Mouse (Mus musculus) lung, embryonic 14.5 days (tissue): ENCODE results near the gene Inpp4a. TPM values are rescaled to one million over a fixed set of nuclear protein-coding genes. Genes with fewer than 3 reads are reported as not detected.

Experiments
- ATAC-seq: fragments of 200-750 bp; cut with Nextera tagmentation; 2 replicates; pipeline ENCODE4 v1.8.0; 2017; ENCODE audit warnings: mild to moderate bottlenecking, moderate TSS enrichment, moderate library complexity; ENCODE audit not compliant: insufficient read depth
- DNase-seq: peaks from one replicate; pipeline ENCODE4 v3.0.0-alpha.2; 2015
- H3K27ac ChIP-seq: fragments of 300-500 bp; sonication (generic); 2 replicates; pipeline ENCODE4 v1.5.1; 2014; ENCODE audit warnings: low read depth, mild to moderate bottlenecking, moderate library complexity
- H3K27me3 ChIP-seq: fragments of 300-500 bp; sonication (generic); 2 replicates; pipeline ENCODE4 v1.6.1; 2014; ENCODE audit warnings: low read length, control low read depth; ENCODE audit not compliant: insufficient read depth
- H3K36me3 ChIP-seq: fragments of 300-500 bp; sonication (generic); 2 replicates; pipeline ENCODE4 v1.6.1; 2014; ENCODE audit warnings: control low read depth; ENCODE audit not compliant: insufficient read depth
- H3K4me1 ChIP-seq: fragments of 300-500 bp; sonication (generic); 2 replicates; pipeline ENCODE4 v1.6.1; 2014; ENCODE audit warnings: antibody characterized with exemption, control low read depth; ENCODE audit not compliant: insufficient read depth
- H3K4me2 ChIP-seq: fragments of 300-500 bp; sonication (generic); 2 replicates; pipeline ENCODE4 v1.6.1; 2014; ENCODE audit warnings: mild to moderate bottlenecking
- H3K4me3 ChIP-seq: fragments of 300-500 bp; sonication (generic); 2 replicates; pipeline ENCODE4 v1.5.1; 2014; ENCODE audit warnings: low read depth, low read length
- H3K9ac ChIP-seq: fragments of 300-500 bp; sonication (generic); 2 replicates; pipeline ENCODE4 v1.6.1; 2014
- H3K9me3 ChIP-seq: fragments of 300-500 bp; sonication (generic); 2 replicates; pipeline ENCODE4 v1.6.1; 2016; ENCODE audit warnings: low read depth, low read length, control low read depth
- CTCF ChIP-seq: IDR thresholded peaks from 2 replicates; pipeline ENCODE4 v1.5.1; 2016; ENCODE audit warnings: antibody characterized with exemption, low read depth
- WGBS: fragments of 180-500 bp; shearing (Covaris S2); extraction: QIAGEN DNeasy Blood & Tissue Kit; methylation state at CpG from one replicate; pipeline ENCODE4 v1.1.7; 2014; 5-methylcytosine and 5-hydroxymethylcytosine counted together
- polyA plus RNA-seq: library from polyadenylated mRNA; unstranded; fragments of >200 nt; fragmentation: Nextera tagmentation; extraction: Ambion mirVana; gene quantifications from 2 replicates; pipeline ENCODE4 v1.2.1, GENCODE M21; 2014

Inpp4a gene
- polyA plus RNA-seq = 10.3 and 11.1 TPM in 2 replicates

DNA sequence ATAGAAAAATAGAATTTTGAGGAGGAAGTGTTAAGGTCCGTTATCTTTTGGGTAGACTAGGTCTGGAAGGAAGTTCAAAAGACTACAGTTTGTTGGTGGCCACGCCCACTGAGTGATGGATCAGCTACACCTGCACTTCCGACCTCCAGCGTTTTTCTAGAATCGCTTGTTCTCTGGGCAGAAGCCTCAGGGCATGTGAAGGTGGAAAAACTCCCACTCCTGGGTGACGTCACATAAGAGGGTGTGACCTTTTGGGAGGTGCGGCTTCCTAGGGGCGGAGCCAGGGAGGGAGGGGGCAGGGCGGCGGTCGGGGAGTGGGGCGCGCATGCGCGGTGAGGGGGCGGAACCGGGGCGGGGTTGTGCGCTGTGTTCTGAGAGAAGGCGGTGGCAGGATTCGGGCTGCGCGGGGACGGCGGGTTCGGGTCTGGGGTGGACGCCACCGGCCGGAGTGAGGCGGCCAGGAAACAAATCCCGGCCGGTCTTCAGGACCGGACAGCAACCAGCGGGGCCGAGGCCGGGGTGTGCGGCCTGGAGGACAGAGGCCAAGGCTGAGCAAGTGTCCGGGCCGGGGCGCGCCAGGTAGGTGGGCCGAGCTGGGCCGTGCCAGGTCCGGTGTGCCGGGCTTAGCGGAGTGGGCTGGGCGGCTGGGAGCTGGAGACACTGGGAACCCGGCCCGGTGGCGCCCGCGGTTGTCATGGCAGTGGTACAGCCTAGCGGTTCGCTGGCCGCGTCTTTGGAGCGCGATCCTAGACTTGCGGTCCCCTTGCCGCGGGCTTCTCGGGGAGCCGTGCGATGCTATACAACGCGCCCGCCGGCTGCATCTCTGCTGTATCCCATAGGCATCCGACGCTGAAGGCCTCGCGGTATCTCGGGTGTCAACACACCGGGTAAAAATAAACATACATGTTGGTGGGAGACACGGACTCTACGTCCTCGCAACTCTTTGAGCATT lies at the start of gene Inpp4a:
TSS of gene Inpp4a (plus strand) at position 326 of the 952 bp plus-strand sequence.
- H3K4me3 ChIP-seq = peak within 1 kb of the TSS; percentile 84
- ATAC-seq (peak; percentile 90), DNase-seq (peak; percentile 90)
- WGBS = under 1% methylated on average over 77 of the region's 77 CpGs
- TF ChIP-seq CTCF = no peak
- H3K9me3 ChIP-seq = no peaks in the 10 kb centered on the region
- H3K9ac ChIP-seq = peak within 1 kb of the TSS; percentile 69
- H3K27me3 ChIP-seq = no peaks in the 10 kb centered on the region
- peaks cover 7% of the 10 kb centered on the region for H3K4me1 ChIP-seq
- no peaks in the 10 kb centered on the region for H3K36me3 ChIP-seq
- peak within 1 kb of the TSS; percentile 86 for H3K4me2 ChIP-seq
- H3K27ac ChIP-seq = no peak within 1 kb of the TSS

DNA sequence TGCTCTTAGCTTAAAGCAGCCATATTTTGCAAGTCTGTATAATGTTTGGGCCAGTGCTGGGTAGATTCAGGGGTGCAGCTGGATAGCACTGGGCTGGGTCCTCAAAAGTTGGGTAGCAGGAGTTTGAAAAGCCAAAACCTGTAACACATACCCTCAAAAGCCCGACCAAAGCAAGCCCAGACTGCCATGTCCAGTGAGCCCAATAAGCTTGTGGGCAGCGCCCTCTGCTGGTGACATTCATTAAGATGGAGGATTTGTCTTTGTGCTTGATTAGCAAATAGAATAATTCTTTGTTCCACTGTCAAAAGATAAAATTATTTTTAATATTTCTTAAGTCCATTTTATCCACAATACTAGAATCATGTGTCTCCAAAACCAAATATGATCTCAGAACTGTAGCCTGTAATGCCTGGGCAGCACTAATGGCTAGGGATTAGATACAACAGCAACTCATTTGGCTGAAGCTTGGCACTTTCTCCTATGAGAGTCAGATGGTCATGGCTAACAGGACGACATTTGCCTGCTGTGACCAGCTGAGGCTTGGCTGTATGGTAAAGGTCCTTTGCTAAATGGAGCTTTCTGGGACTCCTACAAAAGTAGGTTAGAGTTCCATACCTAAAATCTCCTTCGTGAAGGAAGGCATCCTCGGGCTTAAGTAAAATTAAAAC lies 48.9 kb upstream of the Inpp4a start:
- Histone ChIP-seq H3K9me3 (no peaks in the 10 kb centered on the region), H3K36me3 (no peaks in the 10 kb centered on the region), H3K4me1 (no peaks in the 10 kb centered on the region), H3K4me3 (no peak overlapping the region), H3K27ac (no peak overlapping the region), H3K9ac (no peak overlapping the region), H3K27me3 (no peaks in the 10 kb centered on the region), H3K4me2 (no peak overlapping the region)
- ATAC-seq (no peak), DNase-seq (peak; percentile 92)
- 38% methylated on average over 5 of the region's 5 CpGs for WGBS
- peak; percentile 87 for TF ChIP-seq CTCF

DNA sequence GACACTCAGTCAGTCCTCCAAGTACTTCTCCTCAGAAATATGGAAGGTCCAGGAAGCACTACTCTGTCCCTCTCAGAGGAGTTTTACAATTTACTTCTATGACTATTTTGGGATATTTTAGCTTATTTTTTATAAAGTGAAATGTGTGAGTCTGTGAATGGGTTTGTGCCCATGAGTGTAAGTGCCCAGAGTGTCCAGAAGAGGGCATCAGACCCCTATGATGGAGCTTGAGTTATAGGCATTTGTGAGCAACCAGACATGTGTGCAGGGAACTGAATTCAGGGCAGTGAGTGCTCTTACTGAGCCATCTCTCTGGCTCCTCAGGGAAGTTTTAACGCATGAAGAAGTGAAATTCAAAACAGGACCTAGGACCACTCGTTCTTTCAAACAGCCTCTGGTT lies 41.2 kb upstream of the Inpp4a start:
- DNase-seq = no peak
- WGBS = 88% methylated on average over 2 of the region's 2 CpGs
- H3K36me3 ChIP-seq = no peaks in the 10 kb centered on the region

DNA sequence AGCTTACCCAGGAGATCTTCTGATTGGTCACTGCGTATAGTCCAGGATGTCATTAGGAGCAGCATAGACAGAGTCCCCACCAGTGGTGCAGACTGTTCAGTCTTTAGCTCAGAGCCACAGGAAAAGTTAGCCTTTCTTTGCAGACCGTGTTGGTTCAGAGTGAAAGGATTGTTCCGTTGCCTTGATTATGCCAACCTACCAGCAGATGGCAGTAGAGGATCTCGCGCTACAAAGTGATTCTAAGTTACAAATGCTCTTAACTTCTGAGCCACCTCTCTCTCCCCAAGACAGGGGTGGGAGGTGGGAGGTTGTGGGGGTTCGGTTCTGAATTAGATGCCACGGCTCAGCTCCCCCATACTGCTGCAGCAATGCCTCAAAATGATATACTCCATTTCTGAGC lies 27.2 kb upstream of the Inpp4a start:
- WGBS = 4% methylated on average over 7 of the region's 7 CpGs
- peak; percentile 94 for TF ChIP-seq CTCF
- Histone ChIP-seq H3K9me3 (no peaks in the 10 kb centered on the region), H3K9ac (no peak overlapping the region), H3K27ac (no peak overlapping the region), H3K4me3 (no peak overlapping the region), H3K4me1 (no peaks in the 10 kb centered on the region), H3K27me3 (no peaks in the 10 kb centered on the region), H3K4me2 (no peak overlapping the region), H3K36me3 (no peaks in the 10 kb centered on the region)
- peak; percentile 90 for DNase-seq
- peak; percentile 28; the same call in 1 of the 2 replicates for ATAC-seq

More for the DNA sequence above, 41.2 kb upstream of the Inpp4a start:
- no peaks in the 10 kb centered on the region for H3K4me1 ChIP-seq
- TF ChIP-seq CTCF = 0 out of 2 replicates have a peak, but pooled peaks have one; percentile 11
- no peaks in the 10 kb centered on the region for H3K9me3 ChIP-seq
- H3K27ac ChIP-seq = no peak overlapping the region
- no peak overlapping the region for H3K9ac ChIP-seq
- H3K4me2 ChIP-seq = no peak overlapping the region
- no peaks in the 10 kb centered on the region for H3K27me3 ChIP-seq
- ATAC-seq = no peak
- H3K4me3 ChIP-seq = no peak overlapping the region

DNA sequence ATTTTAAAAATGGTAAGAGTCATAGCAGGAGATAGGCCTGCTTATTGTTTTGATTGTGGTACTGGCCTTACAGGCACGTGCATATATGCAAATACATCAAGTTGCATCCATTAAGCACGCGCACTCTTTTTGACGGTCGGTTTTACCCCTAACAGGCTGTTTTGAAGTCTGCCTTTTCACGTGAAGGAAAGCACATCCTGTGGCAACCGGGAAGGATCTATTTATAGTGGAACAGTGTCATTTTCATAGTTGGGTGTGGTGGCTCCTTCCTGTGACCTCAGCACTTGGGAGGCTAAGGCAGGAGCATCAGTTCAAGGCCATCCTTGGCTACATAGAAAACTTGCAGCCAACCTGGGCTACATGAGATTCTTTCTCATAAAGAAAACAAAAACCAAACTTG lies 13.1 kb upstream of the Inpp4a start:
- WGBS = 67% methylated on average over 7 of the region's 7 CpGs
- no peak for ATAC-seq
- TF ChIP-seq CTCF = no peak

DNA sequence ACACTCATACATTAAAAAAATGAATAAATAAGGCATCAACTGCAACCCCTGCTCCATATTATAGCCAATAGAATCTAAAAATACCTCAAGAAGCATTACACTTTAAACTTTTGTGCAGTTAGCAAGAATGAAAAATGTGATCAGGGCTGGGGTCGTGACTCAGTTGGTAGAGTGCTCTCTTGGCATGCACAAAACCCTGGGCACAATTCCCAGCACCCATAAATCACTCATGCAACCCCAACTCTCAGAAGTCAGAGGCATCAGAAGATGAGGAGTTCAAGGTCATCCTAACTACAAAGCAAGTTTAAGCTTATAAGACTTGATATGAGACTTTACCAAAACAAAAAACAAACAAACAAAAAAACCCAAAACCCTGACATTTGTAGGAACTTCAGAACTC lies 11.9 kb upstream of the Inpp4a start:
- no peak for DNase-seq
- no peak for TF ChIP-seq CTCF
- Histone ChIP-seq H3K9me3 (no peaks in the 10 kb centered on the region), H3K4me3 (no peak overlapping the region), H3K9ac (no peak overlapping the region), H3K36me3 (no peaks in the 10 kb centered on the region), H3K4me1 (no peaks in the 10 kb centered on the region), H3K4me2 (no peak overlapping the region), H3K27me3 (no peaks in the 10 kb centered on the region), H3K27ac (no peak overlapping the region)
- WGBS = 63% methylated on average over 1 of the region's 1 CpGs
- no peak for ATAC-seq

More for the DNA sequence above, 13.1 kb upstream of the Inpp4a start:
- Histone ChIP-seq H3K27me3 (no peaks in the 10 kb centered on the region), H3K27ac (no peak overlapping the region), H3K9me3 (no peaks in the 10 kb centered on the region), H3K9ac (no peak overlapping the region), H3K36me3 (no peaks in the 10 kb centered on the region), H3K4me3 (no peak overlapping the region), H3K4me1 (no peaks in the 10 kb centered on the region), H3K4me2 (no peak overlapping the region)
- no peak for DNase-seq
